Mouse (Mus musculus) cerebellum, adult 2 months (tissue): ENCODE measurements around the gene Chaf1a.

Source experiments
- CTCF ChIP-seq: fragments of 200-500 bp; IDR thresholded peaks from 2 replicates; pipeline ENCODE4 v1.5.1; 2011; ENCODE audit warnings: low read depth, mild to moderate bottlenecking, control low read depth, low read length, moderate library complexity, borderline replicate concordance; ENCODE audit not compliant: insufficient read depth
- POLR2A ChIP-seq: fragments of 200-500 bp; IDR thresholded peaks from 2 replicates; pipeline ENCODE4 v1.6.1; 2011; ENCODE audit warnings: low read length, control low read depth, borderline replicate concordance; ENCODE audit not compliant: insufficient read depth

DNA sequence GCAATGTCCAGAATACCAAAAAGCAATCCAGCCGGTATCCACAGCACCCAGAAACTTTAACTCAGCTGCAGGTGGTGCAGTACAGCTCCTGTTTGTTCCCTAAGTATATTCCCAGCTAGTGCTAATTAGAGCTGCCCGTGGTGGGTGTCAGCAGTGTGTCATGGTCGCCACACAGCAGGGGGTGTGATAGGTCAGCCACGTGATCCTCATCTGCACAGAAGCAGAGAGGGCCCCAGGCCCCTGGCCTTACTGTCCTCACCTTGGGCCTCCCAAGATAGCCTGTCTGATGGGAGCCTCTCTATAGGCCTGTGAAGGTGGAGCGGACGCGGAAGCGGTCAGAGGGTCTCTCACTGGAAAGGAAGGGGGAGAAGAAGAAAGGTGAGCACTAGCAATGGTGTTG lies 57.9 kb downstream of the Chaf1a start:
- TF ChIP-seq POLR2A (no peak), CTCF (no peak)
